Mouse (Mus musculus) liver (tissue): Measurements from ENCODE around the gene Gm49373.
"Not testable (repeated sequence)": the region's sequence is repeated elsewhere in the genome, so short reads cannot be mapped to it uniquely, and the experiment has no call there.

Experiments
- DNase-seq: peaks from one replicate; pipeline ENCODE4 v3.0.0-alpha.2; 2020; ENCODE audit warnings: mixed read lengths

Gene Gm49373

DNA sequence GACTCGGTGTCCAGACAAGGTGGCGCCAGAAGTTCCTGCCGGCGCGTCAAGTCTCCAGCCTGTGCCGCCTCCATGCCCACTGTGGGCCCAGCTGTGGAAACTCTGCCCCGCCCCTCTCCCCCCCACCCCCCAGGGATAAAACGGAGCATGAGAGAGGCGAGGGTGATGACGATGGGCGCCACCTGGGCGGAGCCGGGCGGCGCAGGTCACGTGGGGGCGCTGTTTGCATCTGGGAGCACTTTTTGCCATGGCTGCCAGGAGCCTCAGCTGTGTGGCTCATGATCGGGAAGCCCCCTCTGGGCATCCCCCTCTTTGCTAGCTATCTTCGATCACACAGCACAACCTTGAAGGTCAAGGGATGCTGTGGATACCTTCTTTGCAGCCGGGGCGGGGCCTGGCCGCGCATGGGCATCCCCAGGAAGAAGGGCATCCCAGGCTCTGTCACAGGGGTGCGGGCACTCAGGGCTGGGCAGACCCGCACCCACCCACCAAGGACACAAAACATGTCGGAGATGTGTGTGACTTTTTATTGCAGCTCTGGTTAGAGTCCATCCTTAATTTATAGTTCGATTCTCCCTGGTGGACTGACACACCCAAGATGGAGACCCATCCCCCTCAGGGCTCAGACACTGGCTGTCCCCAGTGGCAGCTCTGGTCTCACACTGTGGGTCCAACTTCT, 5.8 kb downstream of the Gm49373 start, which contains the start of gene Zglp1:
Gene Zglp1 (minus strand): TSS at position 88 of the 679 bp plus-strand sequence.
- no peak for DNase-seq

DNA sequence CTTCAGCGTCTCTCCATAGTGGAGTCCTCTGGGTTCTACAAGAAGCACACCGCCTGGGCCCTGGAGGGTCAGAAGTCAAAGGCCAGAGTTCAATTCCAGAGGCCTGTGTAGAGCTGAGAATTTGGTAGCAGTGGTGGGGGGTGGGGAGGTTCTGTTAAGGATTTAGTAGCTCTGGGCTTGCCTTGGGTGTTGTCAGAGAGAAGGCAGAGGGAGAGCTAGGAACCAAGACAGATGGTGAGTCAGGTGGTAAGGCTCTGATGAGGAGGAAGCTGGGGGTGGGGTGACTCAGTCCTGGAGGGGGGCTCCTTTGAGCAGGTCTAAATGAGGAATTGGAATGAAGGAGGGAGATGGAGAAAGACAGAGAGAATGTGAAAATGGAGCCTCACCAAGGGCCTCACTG, 10.0 kb downstream of the Gm49373 start:
- DNase-seq: no peak

DNA sequence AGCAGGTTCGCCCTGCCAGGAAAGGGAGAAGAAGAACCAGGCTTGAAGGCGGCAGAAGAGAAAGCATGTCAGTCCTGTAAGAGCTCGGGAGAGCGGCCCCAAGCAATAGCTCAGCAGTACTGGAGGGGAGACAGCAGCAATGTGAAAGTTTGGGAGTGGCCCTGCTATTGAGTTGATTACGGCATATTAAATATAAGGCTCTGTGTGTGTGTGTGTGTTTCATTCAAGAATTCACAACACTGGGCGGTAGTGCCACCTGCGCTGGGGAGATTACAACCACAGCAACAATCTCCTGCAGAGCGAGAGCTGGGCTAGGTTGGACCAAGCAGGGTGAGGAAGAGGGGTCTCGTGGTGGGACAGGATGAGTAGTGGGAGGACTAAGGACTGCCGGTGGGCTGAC, 21.3 kb downstream of the Gm49373 start:
- no peak for DNase-seq

DNA sequence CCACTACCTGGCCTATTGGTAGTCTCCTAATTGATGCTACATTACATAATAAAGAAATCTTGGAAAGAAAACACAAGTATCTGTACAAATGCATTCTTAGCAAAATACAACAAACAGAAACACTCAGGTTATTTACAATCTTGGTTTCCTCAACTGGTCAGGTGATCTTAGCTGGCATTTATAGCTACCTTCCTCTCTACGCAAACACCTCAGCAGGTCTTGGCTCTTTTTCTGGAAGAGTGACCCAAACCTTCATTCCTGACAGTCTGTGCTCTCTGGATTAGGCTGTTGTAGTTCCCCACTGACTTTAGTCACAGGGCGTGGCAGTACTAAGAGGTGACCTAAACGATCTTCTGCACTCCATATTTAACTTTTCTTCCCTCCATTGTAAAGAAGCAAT, 27.7 kb downstream of the Gm49373 start:
- no peak for DNase-seq

DNA sequence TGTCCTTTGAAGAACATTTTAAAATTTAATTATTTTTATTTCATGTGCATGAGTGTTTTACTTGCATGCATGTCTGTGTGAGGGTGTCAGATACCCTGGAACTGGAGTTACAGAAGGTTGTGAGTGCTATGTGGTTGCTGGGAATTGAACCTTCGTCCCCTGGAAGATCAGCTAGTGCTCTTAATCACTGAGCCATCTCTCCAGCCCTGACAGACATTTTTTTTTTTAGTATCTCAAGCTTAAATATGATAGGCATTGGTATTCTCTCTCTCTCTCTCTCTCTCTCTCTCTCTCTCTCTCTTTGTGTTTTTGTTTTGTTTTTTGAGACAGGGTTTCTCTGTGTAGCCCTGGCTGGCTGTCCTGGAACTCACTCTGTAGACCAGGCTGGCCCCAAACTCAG, 28.1 kb downstream of the Gm49373 start:
- not testable (repeated sequence) for DNase-seq

DNA sequence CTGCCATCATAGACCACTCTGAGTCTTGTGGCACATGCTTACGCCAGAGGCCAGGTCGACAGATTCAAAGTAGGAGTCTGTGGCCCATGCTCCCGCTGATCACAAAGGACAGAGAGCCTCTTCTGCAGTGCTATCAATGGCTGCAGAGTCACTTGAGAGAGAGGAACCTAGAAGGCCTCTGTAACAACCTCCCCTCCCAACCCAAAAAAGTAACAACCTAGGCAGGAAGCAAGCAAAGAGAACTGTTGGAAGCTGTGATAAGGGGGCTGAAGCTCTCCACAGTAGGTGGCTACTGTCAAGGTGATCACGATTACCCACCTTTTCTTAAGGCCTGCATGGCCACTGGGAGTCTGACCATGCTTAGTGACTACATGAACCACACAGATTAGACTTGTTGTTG, 29.3 kb downstream of the Gm49373 start:
- no peak for DNase-seq

DNA sequence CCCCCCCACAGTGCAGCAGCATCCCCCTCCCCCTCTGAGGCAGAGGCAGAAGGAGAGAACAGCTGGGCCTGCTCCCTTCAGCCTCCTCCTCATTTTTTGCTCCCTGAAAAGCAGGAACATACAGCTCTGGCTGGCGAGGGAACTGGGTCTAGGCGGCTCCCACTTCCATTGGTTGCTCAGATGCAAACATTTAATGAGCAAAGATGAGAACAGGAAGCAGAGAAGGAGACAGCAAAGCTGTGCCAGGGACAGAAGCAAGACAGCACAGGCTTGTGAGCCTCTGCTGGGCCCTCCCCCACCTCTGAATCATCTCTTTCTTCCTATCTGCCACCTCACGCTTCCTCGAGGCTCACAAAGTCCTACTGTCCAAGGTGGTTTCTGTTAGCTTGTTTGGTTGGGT, 31.6 kb downstream of the Gm49373 start:
- DNase-seq: no peak

DNA sequence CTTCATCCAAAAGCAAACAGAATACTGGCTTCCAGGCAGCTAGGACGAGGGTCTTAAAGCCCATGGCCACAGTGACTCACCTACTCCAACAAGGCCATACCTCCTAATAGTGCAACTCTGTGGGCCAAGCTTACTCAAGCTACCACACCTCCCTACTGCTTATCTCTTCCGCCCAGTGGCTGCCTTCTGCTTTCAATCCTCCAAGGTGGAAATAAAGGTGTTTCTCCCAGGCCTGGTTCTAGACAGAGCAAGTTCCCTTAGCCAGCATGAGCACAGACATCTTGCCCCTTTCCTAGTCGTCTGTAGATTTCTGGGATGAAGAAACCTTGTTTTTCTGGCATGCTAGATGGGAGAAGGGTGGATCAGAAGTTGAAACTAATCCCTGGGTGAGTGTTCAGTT, 33.1 kb downstream of the Gm49373 start:
- peak; percentile 51 for DNase-seq

DNA sequence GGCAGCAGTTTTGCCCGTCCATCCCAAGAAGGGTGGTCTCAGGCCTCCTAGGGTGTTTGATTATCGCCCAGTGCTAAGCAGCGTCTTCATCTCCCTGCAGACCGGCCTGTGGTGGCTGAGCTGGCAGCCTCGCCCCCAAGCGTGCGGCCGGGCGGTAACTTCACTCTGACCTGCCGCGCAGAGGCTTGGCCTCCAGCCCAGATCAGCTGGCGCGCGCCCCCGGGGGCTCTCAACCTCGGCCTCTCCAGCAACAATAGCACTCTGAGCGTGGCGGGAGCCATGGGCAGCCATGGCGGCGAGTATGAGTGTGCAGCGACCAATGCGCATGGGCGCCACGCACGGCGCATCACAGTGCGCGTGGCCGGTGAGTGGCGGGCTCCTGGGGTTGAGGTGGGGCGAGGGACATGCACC, 35.4 kb downstream of the Gm49373 start:
- no peak for DNase-seq

DNA sequence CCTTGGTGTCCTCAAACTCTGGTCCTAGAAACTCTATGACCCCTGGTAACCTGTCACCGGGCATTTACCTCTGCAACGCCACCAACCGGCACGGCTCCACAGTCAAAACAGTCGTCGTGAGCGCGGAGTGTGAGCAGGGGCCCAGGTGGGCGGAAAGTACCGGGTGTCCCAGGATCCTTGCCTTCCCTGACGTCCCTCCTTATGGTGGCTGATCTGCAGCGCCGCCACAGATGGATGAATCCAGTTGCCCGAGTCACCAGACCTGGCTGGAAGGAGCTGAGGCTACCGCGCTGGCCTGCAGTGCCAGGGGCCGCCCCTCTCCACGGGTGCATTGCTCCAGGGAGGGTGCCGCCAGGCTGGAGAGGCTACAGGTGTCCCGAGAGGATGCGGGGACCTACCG, 36.2 kb downstream of the Gm49373 start:
- DNase-seq: no peak

DNA sequence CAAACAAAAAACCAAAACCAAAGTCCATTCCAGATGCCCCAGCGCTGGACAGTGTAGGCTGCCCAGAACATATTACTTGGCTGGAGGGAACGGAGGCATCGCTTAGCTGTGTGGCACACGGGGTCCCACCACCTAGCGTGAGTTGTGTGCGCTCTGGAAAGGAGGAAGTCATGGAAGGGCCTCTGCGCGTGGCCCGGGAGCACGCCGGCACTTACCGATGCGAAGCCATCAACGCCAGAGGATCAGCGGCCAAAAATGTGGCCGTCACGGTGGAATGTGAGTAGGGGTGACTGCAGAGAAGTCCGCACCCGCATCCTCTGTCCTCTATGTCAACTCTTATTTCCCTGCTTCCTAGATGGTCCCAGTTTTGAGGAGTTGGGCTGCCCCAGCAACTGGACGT, 36.7 kb downstream of the Gm49373 start:
- no peak for DNase-seq

DNA sequence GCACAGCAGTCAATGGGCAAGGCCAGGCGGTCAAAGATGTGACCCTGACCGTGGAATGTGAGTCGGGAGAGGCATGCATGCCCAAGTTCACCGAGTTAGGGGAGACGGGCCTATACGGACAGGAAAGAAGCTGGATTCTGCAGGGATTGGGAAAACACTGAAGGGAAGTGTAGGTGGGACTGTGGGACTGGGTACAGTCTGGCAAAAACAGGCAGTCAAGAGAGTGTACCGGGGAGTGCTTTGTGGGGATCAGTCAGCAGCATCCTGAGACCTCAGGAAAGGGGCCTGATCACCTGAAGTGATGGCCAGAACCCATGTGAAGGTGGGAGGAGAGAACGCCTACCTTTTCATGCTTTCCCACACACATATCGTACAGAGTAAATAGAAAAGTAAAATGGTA, 37.3 kb downstream of the Gm49373 start:
- DNase-seq: no peak

DNA sequence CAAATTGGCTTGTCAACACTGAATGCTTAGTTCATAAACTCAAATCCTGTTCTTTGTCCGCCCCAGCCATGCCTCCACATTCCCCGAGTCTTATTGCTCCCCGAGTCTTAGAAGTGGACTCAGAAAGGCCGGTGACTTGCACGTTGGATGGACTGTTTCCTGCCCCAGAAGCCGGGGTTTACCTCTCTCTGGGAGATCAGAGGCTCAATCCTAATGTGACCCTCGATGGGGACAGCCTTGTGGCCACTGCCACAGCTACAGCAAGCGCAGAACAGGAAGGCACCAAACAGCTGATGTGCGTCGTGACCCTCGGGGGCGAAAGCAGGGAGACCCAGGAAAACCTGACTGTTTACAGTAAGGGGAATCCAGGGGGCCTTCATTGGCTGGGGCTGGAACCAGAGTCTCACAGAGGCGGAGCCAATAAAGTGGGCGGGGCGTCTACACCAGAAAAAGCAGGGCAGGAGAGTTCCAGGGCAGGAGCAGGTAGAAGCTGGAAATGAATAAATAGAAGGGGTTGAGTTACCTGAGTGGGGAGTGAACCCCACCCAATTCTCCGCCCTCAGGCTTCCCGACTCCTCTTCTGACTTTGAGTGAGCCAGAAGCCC, 38.3 kb downstream of the Gm49373 start:
- DNase-seq: peak; percentile 62

DNA sequence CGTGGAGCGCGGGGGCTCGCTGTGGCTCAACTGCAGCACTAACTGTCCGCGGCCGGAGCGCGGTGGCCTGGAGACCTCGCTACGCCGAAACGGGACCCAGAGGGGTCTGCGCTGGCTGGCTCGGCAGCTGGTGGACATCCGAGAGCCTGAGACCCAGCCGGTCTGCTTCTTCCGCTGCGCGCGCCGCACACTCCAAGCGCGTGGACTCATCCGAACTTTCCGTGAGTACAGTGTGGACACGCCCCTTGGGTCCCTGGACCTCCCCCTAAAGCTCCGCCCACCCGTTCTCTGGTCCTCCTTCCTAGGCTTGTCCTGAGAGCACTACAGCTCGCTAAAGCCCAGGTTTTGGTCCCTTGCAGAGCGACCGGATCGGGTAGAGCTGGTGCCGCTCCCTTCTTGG, 39.8 kb downstream of the Gm49373 start:
- DNase-seq: peak; percentile 94

DNA sequence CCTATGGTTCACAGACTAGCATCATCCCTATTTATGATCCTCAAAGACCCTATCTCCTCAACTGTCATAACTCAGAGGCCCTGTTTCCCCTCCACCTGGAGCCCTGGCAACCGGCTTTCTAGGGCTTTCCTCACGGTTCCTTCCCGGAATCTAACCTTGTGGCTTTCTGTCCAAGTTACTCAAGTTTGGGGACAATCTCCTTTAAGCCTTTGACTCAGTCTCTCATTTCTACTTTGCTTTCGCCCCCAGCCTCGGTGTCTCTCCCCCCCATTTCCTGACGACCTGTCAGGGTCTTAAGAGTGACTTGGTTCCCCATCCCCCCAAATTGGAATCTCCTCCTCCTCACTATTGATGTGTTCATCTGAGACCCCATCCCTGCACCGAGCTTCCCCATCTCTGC, 40.4 kb downstream of the Gm49373 start:
- no peak for DNase-seq

DNA sequence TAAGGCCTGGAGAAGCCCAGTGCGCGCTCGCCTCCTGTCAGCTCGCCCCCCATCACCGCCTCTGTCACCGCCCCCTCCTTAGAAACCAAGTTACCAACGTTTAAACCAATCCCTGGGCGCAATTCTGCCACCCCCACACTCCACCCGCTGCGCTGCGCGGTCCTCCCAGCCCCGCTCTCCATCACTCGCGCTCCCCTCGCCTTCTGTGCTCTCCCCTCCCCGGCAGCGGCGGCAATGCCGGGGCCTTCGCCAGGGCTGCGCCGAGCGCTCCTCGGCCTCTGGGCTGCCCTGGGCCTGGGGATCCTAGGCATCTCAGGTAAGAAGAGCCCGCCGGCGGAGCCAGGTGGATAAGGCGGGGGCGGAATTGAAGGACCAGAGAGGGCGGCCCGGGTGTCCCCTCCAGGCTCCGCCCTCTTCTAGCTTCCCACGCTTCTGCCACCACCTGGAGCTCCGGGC, 41.0 kb downstream of the Gm49373 start, which contains the start of gene Icam5:
Gene Icam5 (plus strand): TSS at position 178 of the 456 bp plus-strand sequence.
- DNase-seq: peak; percentile 65

DNA sequence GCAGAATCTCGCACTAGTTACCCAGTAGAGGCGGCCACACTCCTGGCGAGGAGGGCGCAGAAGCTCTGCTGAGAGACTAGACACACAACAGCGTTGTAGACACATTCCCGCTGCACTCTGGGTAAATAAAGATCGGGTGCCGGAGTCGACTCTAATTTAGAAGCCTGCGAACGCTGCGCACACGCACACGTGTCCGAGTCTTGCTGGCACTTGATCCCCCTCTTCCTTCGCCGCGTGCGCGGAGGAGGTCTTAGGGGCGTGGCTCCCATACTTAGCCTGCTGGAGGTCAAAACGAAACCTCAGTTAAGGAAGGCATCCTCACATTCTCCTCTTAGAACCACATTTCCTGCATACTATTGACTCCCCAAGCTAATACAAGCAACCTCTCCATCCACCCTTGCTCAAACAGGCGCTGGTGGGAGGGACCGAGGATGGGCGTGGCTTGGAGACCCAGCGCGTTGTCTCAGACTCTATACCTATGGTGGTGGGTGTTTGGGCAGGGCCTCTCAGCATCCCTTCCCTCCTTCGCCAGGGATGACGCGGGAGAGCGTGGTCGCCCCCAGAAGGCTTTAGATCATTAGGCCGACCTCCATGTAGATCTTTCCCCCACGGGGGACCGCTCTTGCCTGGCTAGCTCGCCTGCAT, 41.5 kb downstream of the Gm49373 start:
- peak; percentile 75 for DNase-seq

DNA sequence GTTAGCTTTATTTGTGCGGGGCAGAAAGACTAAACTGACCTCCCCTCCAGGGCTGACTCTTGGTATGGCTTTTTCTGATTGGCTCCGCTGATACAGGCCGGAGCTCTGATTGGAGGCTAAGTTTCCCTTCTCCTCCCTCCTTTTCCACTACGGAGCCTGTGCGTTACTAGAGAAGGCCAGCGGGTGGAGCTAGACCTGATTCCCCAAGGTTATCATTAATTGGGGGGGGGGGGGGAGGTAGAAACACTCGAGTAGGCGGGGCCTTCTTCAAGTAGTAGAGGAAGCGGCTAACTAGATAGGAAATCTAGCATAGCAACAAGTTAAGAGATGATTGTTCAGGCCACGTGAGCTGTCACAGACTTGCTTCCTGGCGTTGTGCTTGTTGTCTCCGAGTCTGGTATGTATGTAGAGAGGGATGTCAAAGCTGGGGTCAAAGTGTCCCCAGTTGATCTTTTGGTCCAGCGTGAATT, 42.1 kb downstream of the Gm49373 start:
- peak; percentile 94 for DNase-seq

DNA sequence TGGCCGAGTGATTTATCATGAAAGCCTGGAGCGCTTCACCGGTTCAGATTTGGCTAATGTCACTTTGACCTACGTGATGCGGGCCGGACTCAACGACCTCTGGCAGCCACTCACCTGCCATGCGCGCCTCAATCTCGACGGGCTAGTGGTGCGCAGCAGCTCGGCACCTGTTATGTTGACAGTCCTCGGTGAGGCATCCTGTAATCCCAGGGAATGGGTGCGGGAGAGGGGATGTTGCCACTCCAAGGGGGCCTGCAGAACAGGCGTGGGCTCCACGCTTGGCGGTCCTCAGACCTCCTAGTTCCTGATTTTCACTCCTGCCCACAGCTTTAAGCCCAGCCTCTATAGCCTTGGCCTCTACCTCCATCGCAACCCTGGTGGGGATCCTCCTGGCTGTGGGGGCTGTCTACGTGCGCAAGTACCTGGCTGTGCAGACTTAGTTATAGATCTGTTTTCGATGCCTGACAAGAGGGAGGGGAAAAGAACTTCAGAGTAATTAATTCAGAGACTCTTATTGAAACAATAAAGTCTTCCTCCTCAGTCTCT, 42.8 kb downstream of the Gm49373 start:
- DNase-seq: peak; percentile 61

DNA sequence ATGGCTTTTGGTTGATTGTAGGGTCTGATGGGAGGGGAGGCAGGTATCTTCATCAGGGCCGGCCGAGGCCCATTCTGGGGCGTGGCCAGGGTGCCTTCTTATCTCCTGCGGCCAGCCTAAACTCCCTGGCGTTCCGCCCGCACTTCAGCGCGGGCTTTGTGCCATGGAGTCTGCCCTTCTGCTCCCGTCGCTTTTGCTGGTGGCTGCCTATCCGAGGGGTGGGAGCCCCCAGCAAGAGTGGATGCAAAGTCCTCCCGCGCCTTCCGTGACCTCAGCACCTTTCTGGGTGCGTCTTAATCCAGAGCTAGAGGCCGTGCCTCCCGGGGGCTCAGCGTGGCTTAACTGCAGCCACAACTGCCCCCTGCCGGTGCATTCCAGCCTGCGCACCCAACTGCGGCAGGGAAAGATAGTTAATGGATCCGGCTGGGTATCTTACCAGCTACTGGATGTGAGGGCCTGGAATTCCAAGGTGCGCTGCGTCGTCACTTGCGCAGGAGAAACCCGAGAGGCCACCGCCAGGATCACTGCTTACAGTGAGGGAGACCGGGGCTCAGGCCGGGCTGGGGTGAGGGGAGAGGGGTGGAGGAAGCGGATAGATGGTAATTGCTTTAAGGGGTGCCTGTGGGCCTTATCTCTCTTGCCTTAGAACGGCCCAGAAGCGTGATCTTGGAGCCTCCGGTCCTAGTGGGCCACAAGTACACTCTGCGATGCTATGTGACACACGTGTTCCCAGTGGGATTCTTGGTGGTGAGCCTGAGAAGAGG, 43.4 kb downstream of the Gm49373 start, which contains the start of gene Icam4:
Gene Icam4 (plus strand): TSS at position 83 of the 764 bp plus-strand sequence.
- peak; percentile 95 for DNase-seq

DNA sequence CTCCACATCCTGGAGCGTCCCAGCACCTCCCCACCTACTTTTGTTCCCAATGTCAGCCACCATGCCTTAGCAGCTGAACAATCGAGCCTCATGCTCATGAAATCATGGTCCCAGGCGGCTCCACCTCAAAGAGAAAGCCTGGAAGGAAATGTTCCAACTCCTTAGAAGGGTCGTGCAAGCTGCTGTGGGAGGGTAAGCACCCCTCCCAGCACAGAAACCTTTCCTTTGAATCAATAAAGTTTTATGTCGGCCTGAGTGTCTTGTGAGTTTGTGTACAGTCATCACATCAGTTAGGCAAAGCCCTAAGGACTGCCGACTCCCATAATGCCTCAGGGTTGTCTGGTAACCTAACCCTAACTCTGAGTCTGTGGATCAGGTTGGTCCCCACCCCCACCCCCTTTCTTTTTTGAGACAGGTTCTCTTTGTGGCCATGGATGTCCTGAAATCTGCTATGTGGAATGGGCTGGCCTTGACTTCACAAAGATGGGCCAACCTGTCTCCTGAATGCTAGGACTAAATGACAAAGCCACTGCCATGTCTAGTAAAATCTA, 44.3 kb downstream of the Gm49373 start:
- DNase-seq: no peak

DNA sequence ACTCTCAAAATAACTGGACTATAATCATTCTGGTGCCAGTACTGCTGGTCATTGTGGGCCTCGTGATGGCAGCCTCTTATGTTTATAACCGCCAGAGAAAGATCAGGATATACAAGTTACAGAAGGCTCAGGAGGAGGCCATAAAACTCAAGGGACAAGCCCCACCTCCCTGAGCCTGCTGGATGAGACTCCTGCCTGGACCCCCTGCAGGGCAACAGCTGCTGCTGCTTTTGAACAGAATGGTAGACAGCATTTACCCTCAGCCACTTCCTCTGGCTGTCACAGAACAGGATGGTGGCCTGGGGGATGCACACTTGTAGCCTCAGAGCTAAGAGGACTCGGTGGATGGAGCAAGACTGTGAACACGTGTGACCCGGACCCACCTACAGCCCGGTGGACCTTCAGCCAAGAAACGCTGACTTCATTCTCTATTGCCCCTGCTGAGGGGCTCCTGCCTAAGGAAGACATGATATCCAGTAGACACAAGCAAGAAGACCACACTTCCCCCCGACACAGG, 45.1 kb downstream of the Gm49373 start:
- DNase-seq: no peak
